Mouse (Mus musculus) lung, embryonic 16.5 days (tissue): Measurements from ENCODE around the gene Zglp1. TPM values are rescaled to one million over a fixed set of nuclear protein-coding genes. Genes with fewer than 3 reads are reported as not detected.

ENCODE experiments used
- ATAC-seq: fragments of 200-750 bp; cut with Nextera tagmentation; 2 replicates; pipeline ENCODE4 v1.8.0; 2017; ENCODE audit warnings: low read depth, mild to moderate bottlenecking, moderate library complexity
- H3K27ac ChIP-seq: fragments of 300-500 bp; sonication (generic); 2 replicates; pipeline ENCODE4 v1.5.1; 2014; ENCODE audit warnings: mild to moderate bottlenecking, control low read depth, low read length
- H3K27me3 ChIP-seq: fragments of 300-500 bp; sonication (generic); 2 replicates; pipeline ENCODE4 v1.6.1; 2014; ENCODE audit warnings: low read depth, low read length, mixed read lengths; ENCODE audit not compliant: control insufficient read depth, insufficient read depth
- H3K36me3 ChIP-seq: fragments of 300-500 bp; sonication (generic); 2 replicates; pipeline ENCODE4 v1.6.1; 2014; ENCODE audit warnings: low read length; ENCODE audit not compliant: control insufficient read depth, insufficient read depth
- H3K4me1 ChIP-seq: fragments of 300-500 bp; sonication (generic); replicated peaks from 2 replicates; pipeline ENCODE4 v1.6.1; 2014; ENCODE audit warnings: low read length, mixed read lengths; ENCODE audit not compliant: control insufficient read depth, insufficient read depth
- H3K4me2 ChIP-seq: fragments of 300-500 bp; sonication (generic); 2 replicates; pipeline ENCODE4 v1.6.1; 2014; ENCODE audit warnings: low read depth, low read length, control low read depth
- H3K4me3 ChIP-seq: fragments of 300-500 bp; sonication (generic); 2 replicates; pipeline ENCODE4 v1.5.1; 2014; ENCODE audit warnings: mild to moderate bottlenecking, low read length, control low read depth
- H3K9ac ChIP-seq: fragments of 300-500 bp; sonication (generic); 2 replicates; pipeline ENCODE4 v1.6.1; 2014; ENCODE audit warnings: low read length, control low read depth
- H3K9me3 ChIP-seq: fragments of 300-500 bp; sonication (generic); 2 replicates; pipeline ENCODE4 v1.6.1; 2016; ENCODE audit warnings: low read length; ENCODE audit not compliant: control insufficient read depth
- WGBS: fragments of 180-500 bp; shearing (Covaris S2); extraction: QIAGEN DNeasy Blood & Tissue Kit; methylation state at CpG from one replicate; pipeline ENCODE4 v1.1.7; 2014; 5-methylcytosine and 5-hydroxymethylcytosine counted together
- polyA plus RNA-seq: library from polyadenylated mRNA; unstranded; fragments of >200 nt; fragmentation: Nextera tagmentation; extraction: Ambion mirVana; gene quantifications from 2 replicates; pipeline ENCODE4 v1.2.1, GENCODE M21; 2015

Gene Zglp1
- polyA plus RNA-seq = 1.1 and 1.2 TPM in 2 replicates

DNA sequence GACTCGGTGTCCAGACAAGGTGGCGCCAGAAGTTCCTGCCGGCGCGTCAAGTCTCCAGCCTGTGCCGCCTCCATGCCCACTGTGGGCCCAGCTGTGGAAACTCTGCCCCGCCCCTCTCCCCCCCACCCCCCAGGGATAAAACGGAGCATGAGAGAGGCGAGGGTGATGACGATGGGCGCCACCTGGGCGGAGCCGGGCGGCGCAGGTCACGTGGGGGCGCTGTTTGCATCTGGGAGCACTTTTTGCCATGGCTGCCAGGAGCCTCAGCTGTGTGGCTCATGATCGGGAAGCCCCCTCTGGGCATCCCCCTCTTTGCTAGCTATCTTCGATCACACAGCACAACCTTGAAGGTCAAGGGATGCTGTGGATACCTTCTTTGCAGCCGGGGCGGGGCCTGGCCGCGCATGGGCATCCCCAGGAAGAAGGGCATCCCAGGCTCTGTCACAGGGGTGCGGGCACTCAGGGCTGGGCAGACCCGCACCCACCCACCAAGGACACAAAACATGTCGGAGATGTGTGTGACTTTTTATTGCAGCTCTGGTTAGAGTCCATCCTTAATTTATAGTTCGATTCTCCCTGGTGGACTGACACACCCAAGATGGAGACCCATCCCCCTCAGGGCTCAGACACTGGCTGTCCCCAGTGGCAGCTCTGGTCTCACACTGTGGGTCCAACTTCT, at the start of gene Zglp1:
Zglp1 (minus strand) TSS at position 88 of the 679 bp plus-strand sequence.
- peaks cover 12% of the 10 kb centered on the region for H3K36me3 ChIP-seq
- no peak for ATAC-seq
- WGBS = 79% methylated on average over 27 of the region's 27 CpGs
- H3K9me3 ChIP-seq = no peaks in the 10 kb centered on the region
- no peak within 1 kb of the TSS for H3K27ac ChIP-seq
- H3K9ac ChIP-seq = no peak within 1 kb of the TSS
- no peaks in the 10 kb centered on the region; the same call in none of the 2 replicates for H3K4me1 ChIP-seq
- H3K4me2 ChIP-seq = no peak within 1 kb of the TSS
- no peak within 1 kb of the TSS for H3K4me3 ChIP-seq
- H3K27me3 ChIP-seq = no peaks in the 10 kb centered on the region

DNA sequence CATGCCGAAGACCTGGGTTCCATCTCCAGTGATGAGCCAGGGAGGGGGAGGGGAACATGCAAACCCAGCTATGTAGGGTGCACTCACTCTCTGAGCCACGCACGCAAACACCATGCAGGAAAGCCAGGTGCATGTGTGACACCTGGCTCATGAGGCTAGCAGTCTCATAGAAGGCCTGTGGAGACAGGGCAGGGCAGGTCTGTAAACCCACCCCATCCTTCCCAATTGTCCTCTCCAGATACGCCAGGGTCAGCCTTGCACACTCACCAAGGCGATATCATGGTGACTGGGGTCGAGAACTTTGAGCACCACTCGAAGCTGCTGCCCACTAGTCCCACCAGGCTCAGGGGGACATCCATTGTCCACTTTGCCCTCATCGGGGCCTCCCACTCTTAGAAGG, 48.2 kb upstream of the Zglp1 start:
- Histone ChIP-seq H3K4me2 (no peak overlapping the region), H3K9ac (no peak overlapping the region), H3K4me3 (no peak overlapping the region), H3K36me3 (no peaks in the 10 kb centered on the region; the same call in 1 of the 2 replicates), H3K4me1 (no peaks in the 10 kb centered on the region), H3K27ac (no peak overlapping the region), H3K27me3 (no peaks in the 10 kb centered on the region), H3K9me3 (no peaks in the 10 kb centered on the region)
- WGBS = 74% methylated on average over 8 of the region's 8 CpGs
- ATAC-seq = no peak

DNA sequence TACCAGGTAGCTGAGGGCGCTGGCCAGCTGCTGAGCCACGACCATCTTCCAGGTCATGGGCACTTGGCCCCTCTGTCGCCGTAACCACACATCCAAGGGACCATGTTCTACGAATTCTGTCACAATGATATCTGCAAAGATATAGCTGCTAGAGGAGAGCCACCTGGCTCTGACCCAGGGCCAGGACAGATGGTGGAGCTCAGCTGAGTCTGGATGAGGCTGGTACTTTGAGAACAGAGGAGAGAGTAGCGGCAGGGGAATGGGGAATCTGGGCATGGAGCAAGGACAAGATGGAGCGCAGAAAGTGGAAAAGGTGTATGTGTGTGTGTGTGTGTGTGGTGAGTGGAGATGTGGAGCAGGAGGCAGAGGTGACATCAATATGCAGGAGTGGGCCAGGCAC, 47.3 kb upstream of the Zglp1 start:
- 78% methylated on average over 7 of the region's 7 CpGs for WGBS
- 0 out of 2 replicates have a peak, but pooled peaks have one; percentile 15 for ATAC-seq

GRCm38 (mm10) chr9:21113751-21114150, 46.9 kb upstream of the Zglp1 start:
- WGBS = 81% methylated on average over 6 of the region's 6 CpGs
- Histone ChIP-seq H3K9me3 (no peaks in the 10 kb centered on the region), H3K27ac (no peak overlapping the region), H3K4me3 (no peak overlapping the region), H3K4me1 (no peaks in the 10 kb centered on the region), H3K4me2 (no peak overlapping the region), H3K27me3 (no peaks in the 10 kb centered on the region), H3K36me3 (no peaks in the 10 kb centered on the region; the same call in 1 of the 2 replicates), H3K9ac (no peak overlapping the region)
- ATAC-seq = no peak

More for the DNA sequence above, 47.3 kb upstream of the Zglp1 start:
- Histone ChIP-seq H3K9ac (no peak overlapping the region), H3K4me1 (no peaks in the 10 kb centered on the region), H3K27me3 (no peaks in the 10 kb centered on the region), H3K36me3 (no peaks in the 10 kb centered on the region; the same call in 1 of the 2 replicates), H3K27ac (no peak overlapping the region), H3K4me2 (no peak overlapping the region), H3K4me3 (no peak overlapping the region), H3K9me3 (no peaks in the 10 kb centered on the region)

GRCm38 (mm10) chr9:21107607-21108237, 40.8 kb upstream of the Zglp1 start:
- H3K4me3 ChIP-seq = no peak overlapping the region
- H3K9ac ChIP-seq = no peak overlapping the region
- no peak overlapping the region for H3K4me2 ChIP-seq
- no peak overlapping the region for H3K27ac ChIP-seq
- WGBS = 46% methylated on average over 23 of the region's 23 CpGs
- no peaks in the 10 kb centered on the region for H3K36me3 ChIP-seq
- no peaks in the 10 kb centered on the region for H3K9me3 ChIP-seq
- no peaks in the 10 kb centered on the region for H3K27me3 ChIP-seq
- no peak for ATAC-seq
- H3K4me1 ChIP-seq = no peaks in the 10 kb centered on the region

- WGBS = 66% methylated on average over 5 of the region's 5 CpGs
- no peaks in the 10 kb centered on the region for H3K36me3 ChIP-seq
- H3K4me2 ChIP-seq = no peak overlapping the region
- ATAC-seq = no peak
- no peaks in the 10 kb centered on the region for H3K4me1 ChIP-seq
- no peak overlapping the region for H3K4me3 ChIP-seq
- H3K9ac ChIP-seq = no peak overlapping the region
- no peaks in the 10 kb centered on the region for H3K9me3 ChIP-seq
- H3K27ac ChIP-seq = no peak overlapping the region
- no peaks in the 10 kb centered on the region for H3K27me3 ChIP-seq
These were observed 39.1 kb upstream of the Zglp1 start for GRCm38 (mm10) chr9:21105760-21106564.

- Histone ChIP-seq H3K27ac (no peak overlapping the region), H3K9me3 (no peaks in the 10 kb centered on the region), H3K36me3 (no peaks in the 10 kb centered on the region), H3K4me3 (no peak overlapping the region), H3K4me2 (no peak overlapping the region), H3K9ac (no peak overlapping the region), H3K4me1 (no peaks in the 10 kb centered on the region), H3K27me3 (no peaks in the 10 kb centered on the region)
- WGBS = 73% methylated on average over 6 of the region's 6 CpGs
- no peak for ATAC-seq
These were observed 37.9 kb upstream of the Zglp1 start for GRCm38 (mm10) chr9:21104814-21105213.

DNA sequence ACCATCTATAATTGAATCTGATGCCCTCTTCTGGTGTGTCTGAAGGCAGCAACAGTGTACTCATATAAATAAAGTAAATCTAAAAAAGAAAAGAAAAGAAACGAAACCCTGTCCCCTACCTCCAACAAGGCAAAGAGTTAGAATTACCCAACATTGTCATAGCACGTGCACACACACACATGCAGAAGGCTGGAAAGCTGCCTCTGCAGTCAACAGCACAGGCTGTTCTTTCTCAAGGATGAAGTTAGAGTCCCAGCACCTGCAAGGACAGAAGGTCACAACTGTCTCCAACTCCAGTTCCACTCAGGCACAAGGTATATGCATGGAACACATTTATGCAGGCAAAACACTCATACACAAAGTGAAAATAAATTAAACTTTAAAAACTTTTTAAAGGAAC, 35.2 kb upstream of the Zglp1 start:
- ATAC-seq = no peak
- no peak overlapping the region for H3K27ac ChIP-seq
- no peaks in the 10 kb centered on the region for H3K36me3 ChIP-seq
- H3K4me1 ChIP-seq = no peaks in the 10 kb centered on the region
- 89% methylated on average over 2 of the region's 2 CpGs for WGBS
- no peak overlapping the region for H3K4me2 ChIP-seq
- H3K9ac ChIP-seq = no peak overlapping the region
- H3K9me3 ChIP-seq = no peaks in the 10 kb centered on the region
- no peaks in the 10 kb centered on the region for H3K27me3 ChIP-seq
- H3K4me3 ChIP-seq = no peak overlapping the region
